Mouse (Mus musculus): ENCODE data around the gene Six2. TPM values are rescaled to one million over a fixed set of nuclear protein-coding genes. Genes with fewer than 3 reads are reported as not detected.
A peak's percentile ranks its signal among the peaks of the same experiment; 100 is the strongest.

Six2 gene
- polyA plus RNA-seq, 1 experiment from 2014 or later = not detected

DNA sequence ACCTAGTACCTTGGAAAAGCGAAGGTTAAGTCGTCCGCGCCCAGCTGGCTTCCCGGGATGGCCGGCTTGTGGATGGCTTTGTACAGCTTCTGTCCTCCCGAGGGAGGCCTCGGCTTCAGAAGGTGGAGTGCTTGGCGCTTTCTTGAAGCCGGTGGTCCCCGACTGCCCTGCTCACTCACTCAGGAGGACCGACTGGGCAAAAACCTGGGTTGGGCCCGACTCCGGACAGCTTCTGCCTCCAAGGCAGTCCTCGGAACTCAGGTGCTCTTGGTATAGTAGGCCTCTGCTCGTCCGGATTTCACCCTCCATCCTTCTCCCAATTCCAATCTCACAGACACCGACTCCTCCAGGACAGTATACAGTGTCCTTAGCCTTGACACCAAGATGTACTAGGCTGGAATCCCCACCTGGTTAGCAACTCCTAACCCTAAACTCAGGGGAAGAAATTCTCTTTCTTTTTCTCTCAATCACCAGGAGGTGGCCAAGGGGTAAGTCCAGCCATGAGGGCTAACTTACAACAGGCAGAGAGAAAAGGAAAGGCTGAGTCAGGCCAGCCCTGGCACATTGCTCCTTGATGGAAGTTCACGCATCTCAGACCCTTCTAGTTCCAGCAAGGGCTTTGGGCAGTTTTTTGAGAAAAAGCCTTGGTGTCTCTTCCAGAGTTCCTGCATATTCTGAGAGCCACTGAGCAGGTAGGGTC lies 7.1 kb downstream of the Six2 start:
- Histone ChIP-seq H3K9ac (replicated peaks; ENCODE audit: low read depth, low read length) (no peak overlapping the region), H3K27me3 (ENCODE audit: control insufficient read depth, insufficient read depth, low read length) (peaks cover 68% of the 10 kb centered on the region), H3K4me2 (ENCODE audit: low read depth, low read length) (no peak overlapping the region), H3K27ac (ENCODE audit: low read depth, low read length) (no peak overlapping the region), H3K9me3 (ENCODE audit: control insufficient read depth, low read length) (no peaks in the 10 kb centered on the region), H3K4me1 (ENCODE audit: control insufficient read depth, insufficient read depth, low read length) (no peaks in the 10 kb centered on the region), H3K36me3 (ENCODE audit: control insufficient read depth, insufficient read depth, low read length) (no peaks in the 10 kb centered on the region), H3K4me3 (ENCODE audit: low read depth, low read length) (no peak overlapping the region)
- ATAC-seq (ENCODE audit: low read depth) = no peak
- WGBS = 0% methylated on average over 19 of the region's 19 CpGs

DNA sequence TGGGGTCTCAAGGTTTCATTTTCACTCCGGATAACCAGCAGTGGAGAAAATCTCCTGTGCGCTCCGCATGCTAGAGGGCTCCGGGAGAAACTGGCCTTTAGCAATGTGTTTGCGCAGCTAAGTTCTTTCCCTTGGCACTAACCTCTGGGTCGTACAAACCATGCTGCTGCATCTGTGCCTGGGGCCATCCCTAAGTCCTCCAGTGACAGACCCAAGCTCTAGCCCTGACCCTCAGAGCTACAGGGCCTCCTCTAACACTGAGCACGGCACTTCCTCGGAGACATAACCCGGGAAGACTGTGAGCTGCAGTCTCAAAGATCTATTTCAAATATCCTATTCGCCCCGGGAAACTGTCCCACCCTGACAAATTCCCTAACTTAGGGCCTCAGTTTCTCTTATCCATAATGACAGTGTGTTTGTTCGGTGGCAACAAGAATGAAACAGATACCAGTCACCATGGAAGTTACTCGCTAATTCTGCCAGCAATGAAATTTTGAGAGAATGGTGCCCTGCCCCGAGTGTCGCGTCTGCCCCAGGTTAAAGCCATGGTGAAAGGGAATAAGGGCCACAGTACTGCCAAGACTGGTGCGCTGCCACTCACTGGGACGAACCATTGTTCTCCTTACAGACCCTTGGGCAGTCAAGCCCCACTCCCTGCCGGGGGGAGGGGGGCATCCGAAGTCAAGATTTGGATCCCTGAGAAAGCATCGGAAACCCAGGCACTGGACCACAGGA lies 7.8 kb downstream of the Six2 start:
- Histone ChIP-seq H3K27ac (ENCODE audit: low read depth, low read length) (no peak overlapping the region), H3K9ac (replicated peaks; ENCODE audit: low read depth, low read length) (no peak overlapping the region), H3K36me3 (ENCODE audit: control insufficient read depth, insufficient read depth, low read length) (no peaks in the 10 kb centered on the region), H3K4me1 (ENCODE audit: control insufficient read depth, insufficient read depth, low read length) (no peaks in the 10 kb centered on the region), H3K4me2 (ENCODE audit: low read depth, low read length) (no peak overlapping the region), H3K4me3 (ENCODE audit: low read depth, low read length) (no peak overlapping the region), H3K27me3 (ENCODE audit: control insufficient read depth, insufficient read depth, low read length) (peaks cover 63% of the 10 kb centered on the region), H3K9me3 (ENCODE audit: control insufficient read depth, low read length) (no peaks in the 10 kb centered on the region)
- ATAC-seq (ENCODE audit: low read depth) = no peak
- WGBS = 1% methylated on average over 21 of the region's 21 CpGs

- ATAC-seq (ENCODE audit: low read depth) = no peak
- H3K9ac ChIP-seq (replicated peaks; ENCODE audit: low read depth, low read length) = no peak overlapping the region
- H3K4me2 ChIP-seq (ENCODE audit: low read depth, low read length) = no peak overlapping the region
- H3K36me3 ChIP-seq (ENCODE audit: control insufficient read depth, insufficient read depth, low read length) = no peaks in the 10 kb centered on the region
- no peak overlapping the region for H3K4me3 ChIP-seq (ENCODE audit: low read depth, low read length)
- H3K27ac ChIP-seq (ENCODE audit: low read depth, low read length) = no peak overlapping the region
- WGBS = 1% methylated on average over 15 of the region's 15 CpGs
- H3K4me1 ChIP-seq (ENCODE audit: control insufficient read depth, insufficient read depth, low read length) = no peaks in the 10 kb centered on the region
- H3K27me3 ChIP-seq (ENCODE audit: control insufficient read depth, insufficient read depth, low read length) = peaks cover 58% of the 10 kb centered on the region
- no peaks in the 10 kb centered on the region for H3K9me3 ChIP-seq (ENCODE audit: control insufficient read depth, low read length)
Measured at GRCm38 (mm10) chr17:85679651-85680050, 8.4 kb downstream of the Six2 start.

- 0 out of 2 replicates have a peak, but pooled peaks cover 4% of the 10 kb centered on the region for H3K4me1 ChIP-seq (ENCODE audit: control insufficient read depth, insufficient read depth, low read length)
- peak overlapping the region; percentile 14 for H3K4me2 ChIP-seq (ENCODE audit: low read depth, low read length)
- no peak overlapping the region for H3K27ac ChIP-seq (ENCODE audit: low read depth, low read length)
- H3K9ac ChIP-seq (replicated peaks; ENCODE audit: low read depth, low read length) = no peak overlapping the region
- H3K9me3 ChIP-seq (ENCODE audit: control insufficient read depth, low read length) = no peaks in the 10 kb centered on the region
- no peak overlapping the region for H3K4me3 ChIP-seq (ENCODE audit: low read depth, low read length)
- peaks cover 6% of the 10 kb centered on the region for H3K27me3 ChIP-seq (ENCODE audit: control insufficient read depth, insufficient read depth, low read length)
- H3K36me3 ChIP-seq (ENCODE audit: control insufficient read depth, insufficient read depth, low read length) = no peaks in the 10 kb centered on the region
- ATAC-seq (ENCODE audit: low read depth) = peak; percentile 85
- under 1% methylated on average over 20 of the region's 20 CpGs for WGBS
Measured at GRCm38 (mm10) chr17:85664618-85665320, 23.3 kb downstream of the Six2 start.

DNA sequence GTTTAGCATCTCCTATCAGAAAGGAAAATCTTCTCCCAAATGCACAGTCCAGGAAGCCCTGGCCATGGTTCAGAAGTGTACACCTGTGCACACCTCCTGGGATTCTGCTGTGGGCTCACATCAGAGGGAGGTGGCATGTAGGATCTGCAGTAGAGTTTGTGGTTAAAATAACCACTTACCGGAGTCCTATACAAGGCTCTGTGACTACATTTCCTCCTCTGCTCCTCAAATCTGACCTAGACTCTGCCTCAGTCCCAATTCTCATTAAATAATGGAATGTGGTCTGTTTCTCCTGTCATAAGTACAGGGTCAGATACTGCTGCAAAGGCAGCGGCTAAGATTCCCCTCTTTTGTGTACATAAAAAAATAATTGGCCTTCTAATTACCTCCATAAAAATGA lies 23.9 kb downstream of the Six2 start:
- 22% methylated on average over 2 of the region's 2 CpGs for WGBS
- Histone ChIP-seq H3K4me3 (ENCODE audit: low read depth, low read length) (no peak overlapping the region), H3K27me3 (ENCODE audit: control insufficient read depth, insufficient read depth, low read length) (peaks cover 6% of the 10 kb centered on the region), H3K9me3 (ENCODE audit: control insufficient read depth, low read length) (no peaks in the 10 kb centered on the region), H3K27ac (ENCODE audit: low read depth, low read length) (no peak overlapping the region), H3K36me3 (ENCODE audit: control insufficient read depth, insufficient read depth, low read length) (no peaks in the 10 kb centered on the region), H3K9ac (replicated peaks; ENCODE audit: low read depth, low read length) (no peak overlapping the region), H3K4me2 (ENCODE audit: low read depth, low read length) (peak overlapping the region; percentile 14), H3K4me1 (ENCODE audit: control insufficient read depth, insufficient read depth, low read length) (0 out of 2 replicates have a peak, but pooled peaks cover 4% of the 10 kb centered on the region)
- peak; percentile 53; the same call in 1 of the 2 replicates for ATAC-seq (ENCODE audit: low read depth)

GRCm38 (mm10) chr17:85661521-85661920 lies 26.6 kb downstream of the Six2 start:
- Histone ChIP-seq H3K27me3 (ENCODE audit: control insufficient read depth, insufficient read depth, low read length) (peaks cover 6% of the 10 kb centered on the region), H3K9ac (replicated peaks; ENCODE audit: low read depth, low read length) (no peak overlapping the region), H3K27ac (ENCODE audit: low read depth, low read length) (no peak overlapping the region), H3K4me2 (ENCODE audit: low read depth, low read length) (no peak overlapping the region), H3K4me3 (ENCODE audit: low read depth, low read length) (no peak overlapping the region), H3K9me3 (ENCODE audit: control insufficient read depth, low read length) (no peaks in the 10 kb centered on the region), H3K36me3 (ENCODE audit: control insufficient read depth, insufficient read depth, low read length) (no peaks in the 10 kb centered on the region), H3K4me1 (ENCODE audit: control insufficient read depth, insufficient read depth, low read length) (0 out of 2 replicates have a peak, but pooled peaks cover 4% of the 10 kb centered on the region)
- no peak for ATAC-seq (ENCODE audit: low read depth)
- 69% methylated on average over 5 of the region's 5 CpGs for WGBS

DNA sequence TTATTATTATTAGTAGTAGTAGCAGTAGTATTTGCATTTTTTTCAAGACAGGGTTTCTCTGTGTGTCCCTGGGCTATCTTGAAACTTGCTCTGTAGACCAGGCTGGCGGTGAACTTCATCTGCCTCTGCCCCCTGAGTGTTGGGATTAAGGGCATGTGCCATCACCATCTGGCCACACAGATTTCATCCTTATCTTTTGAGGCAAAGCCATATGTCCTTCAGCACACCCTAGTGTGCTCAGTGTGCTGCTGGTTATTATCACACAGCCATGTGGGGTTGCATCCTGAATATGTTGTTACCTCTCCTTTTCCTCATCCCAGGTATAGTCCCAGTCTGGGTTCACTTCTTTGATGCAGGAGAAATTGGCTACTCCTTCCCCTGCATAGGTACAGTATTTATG lies 28.1 kb downstream of the Six2 start:
- no peak for ATAC-seq (ENCODE audit: low read depth)
- peaks cover 6% of the 10 kb centered on the region for H3K27me3 ChIP-seq (ENCODE audit: control insufficient read depth, insufficient read depth, low read length)
- 84% methylated on average over 1 of the region's 1 CpGs for WGBS

GRCm38 (mm10) chr17:85645718-85646665 lies 42.1 kb downstream of the Six2 start:
- WGBS = under 1% methylated on average over 36 of the region's 36 CpGs

More for the DNA sequence above, 28.1 kb downstream of the Six2 start:
- Histone ChIP-seq H3K4me2 (ENCODE audit: low read depth, low read length) (no peak overlapping the region), H3K27ac (ENCODE audit: low read depth, low read length) (no peak overlapping the region), H3K36me3 (ENCODE audit: control insufficient read depth, insufficient read depth, low read length) (no peaks in the 10 kb centered on the region), H3K9ac (replicated peaks; ENCODE audit: low read depth, low read length) (no peak overlapping the region), H3K4me1 (ENCODE audit: control insufficient read depth, insufficient read depth, low read length) (0 out of 2 replicates have a peak, but pooled peaks cover 4% of the 10 kb centered on the region), H3K4me3 (ENCODE audit: low read depth, low read length) (no peak overlapping the region), H3K9me3 (ENCODE audit: control insufficient read depth, low read length) (no peaks in the 10 kb centered on the region)

More at GRCm38 (mm10) chr17:85645718-85646665, 42.1 kb downstream of the Six2 start:
- Histone ChIP-seq H3K4me2 (ENCODE audit: low read depth, low read length) (peak overlapping the region; percentile 60), H3K27me3 (ENCODE audit: control insufficient read depth, insufficient read depth, low read length) (peaks cover 27% of the 10 kb centered on the region), H3K9ac (replicated peaks; ENCODE audit: low read depth, low read length) (no peak overlapping the region; the same call in 1 of the 2 replicates), H3K27ac (ENCODE audit: low read depth, low read length) (no peak overlapping the region), H3K9me3 (ENCODE audit: control insufficient read depth, low read length) (no peaks in the 10 kb centered on the region), H3K4me3 (ENCODE audit: low read depth, low read length) (peak overlapping the region; percentile 30), H3K4me1 (ENCODE audit: control insufficient read depth, insufficient read depth, low read length) (0 out of 2 replicates have a peak, but pooled peaks cover 3% of the 10 kb centered on the region), H3K36me3 (ENCODE audit: control insufficient read depth, insufficient read depth, low read length) (no peaks in the 10 kb centered on the region)
- ATAC-seq (ENCODE audit: low read depth) = peak; percentile 85
